Mouse (Mus musculus): Measurements from ENCODE around the gene Serp2. TPM values are rescaled to one million over a fixed set of nuclear protein-coding genes. Genes with fewer than 3 reads are reported as not detected.

Gene Serp2
- total and polyA plus RNA-seq, 2 experiments from 2014 or later: 125 to 277 TPM

GRCm38 (mm10) chr14:76506425-76507205 is 50.1 kb downstream of the Serp2 start:
- no peak for TF ChIP-seq CTCF (IDR thresholded peaks at IDR 0.05; ENCODE audit: low read depth)
- WGBS: 32% methylated on average over 27 of the region's 27 CpGs
- H3K4me3 ChIP-seq (ENCODE audit: low read depth, low read length): peak overlapping the region; percentile 65
- H3K27ac ChIP-seq (ENCODE audit: low read depth, low read length): peak overlapping the region; percentile 99
- H3K9ac ChIP-seq: peak overlapping the region; percentile 93
- H3K4me1 ChIP-seq (ENCODE audit: insufficient read depth): peaks cover 4% of the 10 kb centered on the region; the same call in 1 of the 2 replicates
- peak overlapping the region; percentile 85 for H3K4me2 ChIP-seq (ENCODE audit: low read depth)
- ATAC-seq: no peak
- H3K36me3 ChIP-seq (ENCODE audit: insufficient read depth): peaks cover 10% of the 10 kb centered on the region; the same call in 1 of the 2 replicates
- H3K27me3 ChIP-seq (ENCODE audit: insufficient read depth, low read length): no peaks in the 10 kb centered on the region
- DNase-seq: no peak
- H3K9me3 ChIP-seq (ENCODE audit: low read length): no peaks in the 10 kb centered on the region

- Histone ChIP-seq H3K4me1 (ENCODE audit: insufficient read depth) (peaks cover 4% of the 10 kb centered on the region; the same call in 1 of the 2 replicates), H3K4me2 (ENCODE audit: low read depth) (peak overlapping the region; percentile 85), H3K9me3 (ENCODE audit: low read length) (no peaks in the 10 kb centered on the region), H3K27ac (ENCODE audit: low read depth, low read length) (peak overlapping the region; percentile 99), H3K27me3 (ENCODE audit: insufficient read depth, low read length) (no peaks in the 10 kb centered on the region), H3K4me3 (ENCODE audit: low read depth, low read length) (peak overlapping the region; percentile 65), H3K9ac (peak overlapping the region; percentile 93), H3K36me3 (ENCODE audit: insufficient read depth) (peaks cover 10% of the 10 kb centered on the region; the same call in 1 of the 2 replicates)
- TF ChIP-seq CTCF (IDR thresholded peaks at IDR 0.05; ENCODE audit: low read depth): no peak
- DNase-seq (peak; percentile 95), ATAC-seq (peak; percentile 76)
- WGBS: under 1% methylated on average over 30 of the region's 31 CpGs
Measured at GRCm38 (mm10) chr14:76505439-76506220, 51.1 kb downstream of the Serp2 start.

GRCm38 (mm10) chr14:76505101-76505438 is 51.6 kb downstream of the Serp2 start:
- no peak for ATAC-seq
- Histone ChIP-seq H3K4me1 (ENCODE audit: insufficient read depth) (peaks cover 4% of the 10 kb centered on the region; the same call in 1 of the 2 replicates), H3K9ac (peak overlapping the region; percentile 93), H3K4me3 (ENCODE audit: low read depth, low read length) (peak overlapping the region; percentile 65), H3K4me2 (ENCODE audit: low read depth) (peak overlapping the region; percentile 85), H3K27me3 (ENCODE audit: insufficient read depth, low read length) (no peaks in the 10 kb centered on the region), H3K36me3 (ENCODE audit: insufficient read depth) (peaks cover 10% of the 10 kb centered on the region; the same call in 1 of the 2 replicates), H3K9me3 (ENCODE audit: low read length) (no peaks in the 10 kb centered on the region), H3K27ac (ENCODE audit: low read depth, low read length) (peak overlapping the region; percentile 99)
- DNase-seq: peak; percentile 79
- under 1% methylated on average over 10 of the region's 10 CpGs for WGBS
- TF ChIP-seq CTCF (IDR thresholded peaks at IDR 0.05; ENCODE audit: low read depth): no peak

- Histone ChIP-seq H3K27ac (ENCODE audit: low read depth, low read length) (peak overlapping the region; percentile 99), H3K27me3 (ENCODE audit: insufficient read depth, low read length) (no peaks in the 10 kb centered on the region), H3K4me1 (ENCODE audit: insufficient read depth) (peaks cover 4% of the 10 kb centered on the region; the same call in 1 of the 2 replicates), H3K9ac (peak overlapping the region; percentile 93), H3K4me3 (ENCODE audit: low read depth, low read length) (peak overlapping the region; percentile 65), H3K4me2 (ENCODE audit: low read depth) (peak overlapping the region; percentile 85), H3K9me3 (ENCODE audit: low read length) (no peaks in the 10 kb centered on the region), H3K36me3 (ENCODE audit: insufficient read depth) (peaks cover 10% of the 10 kb centered on the region; the same call in 1 of the 2 replicates)
- ATAC-seq (peak; percentile 93), DNase-seq (peak; percentile 98)
- peak; percentile 40; the same call in 1 of the 2 replicates for TF ChIP-seq CTCF (IDR thresholded peaks at IDR 0.05; ENCODE audit: low read depth)
- WGBS: under 1% methylated on average over 43 of the region's 52 CpGs
Measured at GRCm38 (mm10) chr14:76504121-76504737, 52.5 kb downstream of the Serp2 start.

- Histone ChIP-seq H3K4me1 (ENCODE audit: insufficient read depth) (peaks cover 4% of the 10 kb centered on the region; the same call in 1 of the 2 replicates), H3K9ac (peak overlapping the region; percentile 93), H3K27ac (ENCODE audit: low read depth, low read length) (peak overlapping the region; percentile 99), H3K27me3 (ENCODE audit: insufficient read depth, low read length) (no peaks in the 10 kb centered on the region), H3K4me3 (ENCODE audit: low read depth, low read length) (peak overlapping the region; percentile 65), H3K4me2 (ENCODE audit: low read depth) (peak overlapping the region; percentile 85), H3K9me3 (ENCODE audit: low read length) (no peaks in the 10 kb centered on the region), H3K36me3 (ENCODE audit: insufficient read depth) (peaks cover 10% of the 10 kb centered on the region; the same call in 1 of the 2 replicates)
- 3% methylated on average over 13 of the region's 13 CpGs for WGBS
- DNase-seq (peak; percentile 80), ATAC-seq (no peak)
- TF ChIP-seq CTCF (IDR thresholded peaks at IDR 0.05; ENCODE audit: low read depth): peak; percentile 73
Measured at GRCm38 (mm10) chr14:76503231-76503851, 53.3 kb downstream of the Serp2 start.

GRCm38 (mm10) chr14:76500036-76500435 is 56.7 kb downstream of the Serp2 start:
- H3K27ac ChIP-seq (ENCODE audit: low read depth, low read length): no peak overlapping the region

More at GRCm38 (mm10) chr14:76500036-76500435, 56.7 kb downstream of the Serp2 start:
- Histone ChIP-seq H3K36me3 (ENCODE audit: insufficient read depth) (no peaks in the 10 kb centered on the region), H3K4me2 (ENCODE audit: low read depth) (no peak overlapping the region), H3K9ac (no peak overlapping the region), H3K9me3 (ENCODE audit: low read length) (no peaks in the 10 kb centered on the region), H3K27me3 (ENCODE audit: insufficient read depth, low read length) (no peaks in the 10 kb centered on the region), H3K4me1 (ENCODE audit: insufficient read depth) (no peaks in the 10 kb centered on the region), H3K4me3 (ENCODE audit: low read depth, low read length) (no peak overlapping the region)
- 48% methylated on average over 5 of the region's 5 CpGs for WGBS
- ATAC-seq (no peak), DNase-seq (no peak)
- TF ChIP-seq CTCF (IDR thresholded peaks at IDR 0.05; ENCODE audit: low read depth): no peak
